Comparison of ENCODE assay signal across 25 mouse cellular contexts in genomic region chr7:80999536-80999935, GRCm38 (mm10).
"Had no signal": no experiment of that assay in that cellular context is flagged by ENCODE, and none has a peak within 500 bp of the region (broad histone marks: within the 10 kb centered on the region; RNA-seq: fewer than 3 reads in every experiment).

No protein-coding gene starts in this region.

- H3K9me3 ChIP-seq: heart, embryonic 13.5 days; heart, embryonic 15.5 days; hindbrain, embryonic 13.5 days; hindbrain, embryonic 15.5 days; kidney, embryonic 15.5 days; limb, embryonic 10.5 days; limb, embryonic 12.5 days had no signal

- ATAC-seq: forebrain, postnatal 0 days; hindbrain, postnatal 0 days; intestine, embryonic 16.5 days had no signal

- H3K9ac ChIP-seq: forebrain, postnatal 0 days; heart, embryonic 13.5 days; heart, embryonic 15.5 days; hindbrain, embryonic 13.5 days; hindbrain, embryonic 15.5 days; kidney, embryonic 15.5 days; limb, embryonic 12.5 days had no signal

- H3K4me3 ChIP-seq: heart, embryonic 13.5 days; heart, embryonic 15.5 days; hindbrain, embryonic 13.5 days; hindbrain, embryonic 15.5 days; kidney, embryonic 15.5 days; limb, embryonic 10.5 days; limb, embryonic 12.5 days had no signal

- H3K27me3 ChIP-seq: heart, embryonic 13.5 days; heart, embryonic 15.5 days; hindbrain, embryonic 13.5 days; hindbrain, embryonic 15.5 days; kidney, embryonic 15.5 days; limb, embryonic 12.5 days had no signal

- H3K27ac ChIP-seq: heart, embryonic 13.5 days; heart, embryonic 15.5 days; hindbrain, embryonic 13.5 days; hindbrain, embryonic 15.5 days; hindbrain, postnatal 0 days; kidney, embryonic 15.5 days; kidney, postnatal 0 days; limb, embryonic 10.5 days; limb, embryonic 12.5 days had no signal

- H3K4me2 ChIP-seq: heart, embryonic 11.5 days; heart, embryonic 13.5 days; heart, embryonic 15.5 days; hindbrain, embryonic 13.5 days; hindbrain, embryonic 15.5 days; kidney, embryonic 15.5 days; limb, embryonic 12.5 days had no signal

- DNase-seq: forebrain, postnatal 0 days; gastrocnemius, postnatal 14 days; gastrocnemius, postnatal 36 days; heart, adult 18-20 months; heart, postnatal 14 days; heart, postnatal 36 days; kidney, adult 11 months; kidney, adult 2 months; kidney, adult 9 months; kidney, postnatal 14 days; kidney, postnatal 36 days; layer of hippocampus, adult 9-11 months; layer of hippocampus, postnatal 36 days; liver had no signal

- H3K36me3 ChIP-seq: heart, embryonic 15.5 days; hindbrain, embryonic 13.5 days; hindbrain, embryonic 15.5 days; kidney, embryonic 15.5 days; limb, embryonic 12.5 days had no signal
